Mouse (Mus musculus) ovary, postnatal 14 days (tissue): ENCODE measurements around the gene Gp6.
A peak's percentile ranks its signal among the peaks of the same experiment; 100 is the strongest.
"Not testable (repeated sequence)": the region's sequence is repeated elsewhere in the genome, so short reads cannot be mapped to it uniquely, and the experiment has no call there.

Source experiments
- DNase-seq: peaks from one replicate; pipeline ENCODE4 v3.0.0; 2022; ENCODE audit warnings: low spot score

The Gp6 gene

GRCm38 (mm10) chr7:4397730-4398129 lies at the start of gene Gp6:
TSS of gene Gp6 (minus strand) at chr7:4397744.
- no peak for DNase-seq

GRCm38 (mm10) chr7:4447138-4447537 lies 49.6 kb upstream of the Gp6 start:
- no peak for DNase-seq

- DNase-seq: peak; percentile 65
These were observed 47.8 kb upstream of the Gp6 start, which contains the start of gene Rdh13 for GRCm38 (mm10) chr7:4445216-4445791. TSS of gene Rdh13 (minus strand) at chr7:4445649.

- no peak for DNase-seq
These were observed 43.0 kb upstream of the Gp6 start for GRCm38 (mm10) chr7:4440549-4440948.

GRCm38 (mm10) chr7:4437721-4438120 lies 40.2 kb upstream of the Gp6 start:
- no peak for DNase-seq

- DNase-seq: no peak
These were observed 34.5 kb upstream of the Gp6 start for GRCm38 (mm10) chr7:4432026-4432425.

GRCm38 (mm10) chr7:4431548-4431947 lies 34.0 kb upstream of the Gp6 start:
- DNase-seq: peak; percentile 67

- no peak for DNase-seq
These were observed 32.8 kb upstream of the Gp6 start for GRCm38 (mm10) chr7:4430246-4430844.

- DNase-seq: peak; percentile 81
These were observed 29.8 kb upstream of the Gp6 start for GRCm38 (mm10) chr7:4427161-4427912.

- no peak for DNase-seq
These were observed 22.7 kb upstream of the Gp6 start for GRCm38 (mm10) chr7:4420230-4420629.

GRCm38 (mm10) chr7:4419681-4420080 lies 22.1 kb upstream of the Gp6 start:
- no peak for DNase-seq

- DNase-seq: not testable (repeated sequence)
These were observed 14.9 kb upstream of the Gp6 start for GRCm38 (mm10) chr7:4412406-4412805.

GRCm38 (mm10) chr7:4373521-4373920 lies 24.0 kb downstream of the Gp6 start:
- DNase-seq: no peak

- no peak for DNase-seq
These were observed 60.0 kb downstream of the Gp6 start, which contains the start of gene Ncr1 for GRCm38 (mm10) chr7:4337509-4337908. TSS of gene Ncr1 (plus strand) at chr7:4337724.

GRCm38 (mm10) chr7:4323301-4323700 lies 74.2 kb downstream of the Gp6 start:
- DNase-seq: no peak
